Mouse (Mus musculus) heart, embryonic 15.5 days (tissue): ENCODE measurements at regions not wholly inside any gene's neighbourhood (a gene's known extent, or its start where the extent isn't known, plus 50 kb on each side); places are given as distances from the start of the nearest gene placed in this dataset.

Experiments
- ATAC-seq: fragments of 200-750 bp; cut with Nextera tagmentation; replicated peaks from 2 replicates; pipeline ENCODE4 v1.8.0; 2017; ENCODE audit warnings: low read depth, moderate TSS enrichment; ENCODE audit not compliant: insufficient number of reproducible peaks, insufficient read depth, low FRiP score
- H3K27ac ChIP-seq: fragments of 300-500 bp; sonication (generic); 2 replicates; pipeline ENCODE4 v1.5.1; 2015; ENCODE audit warnings: mild to moderate bottlenecking, inconsistent platforms
- H3K27me3 ChIP-seq: fragments of 300-500 bp; sonication (generic); 2 replicates; pipeline ENCODE4 v1.6.1; 2015; ENCODE audit warnings: inconsistent platforms
- H3K36me3 ChIP-seq: fragments of 300-500 bp; sonication (generic); 2 replicates; pipeline ENCODE4 v1.6.1; 2015; ENCODE audit warnings: mild to moderate bottlenecking, inconsistent platforms
- H3K4me1 ChIP-seq: fragments of 300-500 bp; sonication (generic); replicated peaks from 2 replicates; pipeline ENCODE4 v1.6.1; 2015; ENCODE audit warnings: inconsistent platforms
- H3K4me2 ChIP-seq: fragments of 300-500 bp; sonication (generic); 2 replicates; pipeline ENCODE4 v1.6.1; 2015; ENCODE audit warnings: inconsistent platforms, mild to moderate bottlenecking, moderate library complexity
- H3K4me3 ChIP-seq: fragments of 300-500 bp; sonication (generic); 2 replicates; pipeline ENCODE4 v1.5.1; 2015; ENCODE audit warnings: mild to moderate bottlenecking, inconsistent platforms
- H3K9ac ChIP-seq: fragments of 300-500 bp; sonication (generic); 2 replicates; pipeline ENCODE4 v1.6.1; 2015; ENCODE audit warnings: mild to moderate bottlenecking, inconsistent platforms
- H3K9me3 ChIP-seq: fragments of 300-500 bp; sonication (generic); replicated peaks from 2 replicates; pipeline ENCODE4 v1.6.1; 2016; ENCODE audit warnings: inconsistent platforms
- WGBS: fragments of 180-500 bp; shearing (Covaris S2); methylation state at CpG from one replicate; pipeline ENCODE4 v1.1.7; 2015; ENCODE audit warnings: mixed read lengths; 5-methylcytosine and 5-hydroxymethylcytosine counted together

DNA sequence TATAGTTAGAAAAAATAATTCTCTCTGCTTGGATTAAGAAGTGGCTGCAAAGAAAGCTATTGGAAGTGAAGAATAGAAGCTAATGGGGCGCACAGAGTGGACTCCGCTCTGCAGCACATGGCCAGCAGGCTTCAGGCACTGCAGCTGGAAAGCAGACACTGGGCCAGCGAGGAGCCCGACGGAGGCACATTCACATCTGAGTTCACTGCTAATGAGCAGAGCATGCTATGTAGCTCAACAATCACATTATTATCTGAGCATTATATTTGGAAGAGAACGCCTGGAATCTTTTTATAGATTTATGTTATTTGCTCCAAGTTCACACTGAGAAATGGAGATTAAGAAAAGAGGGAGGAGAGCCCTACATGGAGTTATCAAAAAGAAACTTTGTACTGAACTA lies 752.8 kb downstream of the Adgrl2 start:
- no peaks in the 10 kb centered on the region; the same call in 1 of the 2 replicates for H3K4me1 ChIP-seq
- ATAC-seq: no peak
- no peaks in the 10 kb centered on the region for H3K36me3 ChIP-seq

DNA sequence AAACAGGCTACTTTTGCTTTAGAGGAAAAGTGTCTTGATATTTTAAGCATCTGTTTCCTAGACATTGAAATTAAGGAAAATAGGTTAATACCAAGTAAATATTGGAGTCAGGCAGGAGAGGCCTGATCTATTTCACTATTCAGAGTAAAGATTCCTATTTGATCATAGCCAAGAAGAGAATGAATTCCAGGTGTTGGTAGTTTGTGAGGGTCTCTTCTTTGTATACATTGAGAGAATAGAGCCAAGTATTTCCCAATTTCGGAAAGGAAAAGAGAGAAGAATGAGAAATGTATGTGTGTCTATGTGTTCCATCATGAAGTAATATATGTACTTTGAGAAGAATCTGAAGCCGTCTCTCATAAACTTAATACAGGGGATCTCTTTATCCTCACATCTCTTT lies 756.7 kb downstream of the Adgrl2 start:
- no peak overlapping the region for H3K27ac ChIP-seq
- no peaks in the 10 kb centered on the region for H3K27me3 ChIP-seq
- no peak overlapping the region for H3K4me2 ChIP-seq
- no peaks in the 10 kb centered on the region for H3K9me3 ChIP-seq
- no peaks in the 10 kb centered on the region for H3K36me3 ChIP-seq
- H3K9ac ChIP-seq: no peak overlapping the region
- no peak overlapping the region for H3K4me3 ChIP-seq
- 91% methylated on average over 2 of the region's 2 CpGs for WGBS
- no peak for ATAC-seq
- H3K4me1 ChIP-seq: no peaks in the 10 kb centered on the region; the same call in 1 of the 2 replicates

More for the DNA sequence above, 752.8 kb downstream of the Adgrl2 start:
- H3K9ac ChIP-seq: no peak overlapping the region
- H3K4me2 ChIP-seq: no peak overlapping the region
- 64% methylated on average over 6 of the region's 6 CpGs for WGBS
- H3K27ac ChIP-seq: no peak overlapping the region
- H3K9me3 ChIP-seq: no peaks in the 10 kb centered on the region
- no peaks in the 10 kb centered on the region for H3K27me3 ChIP-seq
- no peak overlapping the region for H3K4me3 ChIP-seq

DNA sequence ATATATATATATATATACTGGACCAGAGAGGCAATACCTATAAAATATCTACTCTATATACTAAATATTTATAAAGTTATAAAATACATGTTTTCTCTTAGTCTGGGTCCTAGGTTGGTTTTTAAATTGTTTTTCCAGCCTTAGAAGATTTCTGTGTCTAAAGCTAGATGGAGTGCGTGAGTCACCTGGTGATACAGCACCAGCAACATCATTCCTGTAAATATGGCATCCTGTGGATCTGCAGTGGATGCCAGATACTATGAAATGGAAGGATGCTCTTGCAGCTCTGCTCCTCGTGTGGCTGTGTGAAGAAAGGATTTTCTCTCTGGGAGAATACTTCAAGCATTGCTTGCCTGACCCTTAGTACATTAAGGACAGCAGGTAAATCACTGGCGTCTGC lies 761.2 kb downstream of the Adgrl2 start:
- Histone ChIP-seq H3K9ac (no peak overlapping the region), H3K4me1 (peaks cover 4% of the 10 kb centered on the region; the same call in 1 of the 2 replicates), H3K4me3 (no peak overlapping the region), H3K27me3 (no peaks in the 10 kb centered on the region), H3K4me2 (no peak overlapping the region), H3K9me3 (no peaks in the 10 kb centered on the region), H3K27ac (no peak overlapping the region), H3K36me3 (no peaks in the 10 kb centered on the region)
- ATAC-seq: no peak
- WGBS: 69% methylated on average over 3 of the region's 3 CpGs

DNA sequence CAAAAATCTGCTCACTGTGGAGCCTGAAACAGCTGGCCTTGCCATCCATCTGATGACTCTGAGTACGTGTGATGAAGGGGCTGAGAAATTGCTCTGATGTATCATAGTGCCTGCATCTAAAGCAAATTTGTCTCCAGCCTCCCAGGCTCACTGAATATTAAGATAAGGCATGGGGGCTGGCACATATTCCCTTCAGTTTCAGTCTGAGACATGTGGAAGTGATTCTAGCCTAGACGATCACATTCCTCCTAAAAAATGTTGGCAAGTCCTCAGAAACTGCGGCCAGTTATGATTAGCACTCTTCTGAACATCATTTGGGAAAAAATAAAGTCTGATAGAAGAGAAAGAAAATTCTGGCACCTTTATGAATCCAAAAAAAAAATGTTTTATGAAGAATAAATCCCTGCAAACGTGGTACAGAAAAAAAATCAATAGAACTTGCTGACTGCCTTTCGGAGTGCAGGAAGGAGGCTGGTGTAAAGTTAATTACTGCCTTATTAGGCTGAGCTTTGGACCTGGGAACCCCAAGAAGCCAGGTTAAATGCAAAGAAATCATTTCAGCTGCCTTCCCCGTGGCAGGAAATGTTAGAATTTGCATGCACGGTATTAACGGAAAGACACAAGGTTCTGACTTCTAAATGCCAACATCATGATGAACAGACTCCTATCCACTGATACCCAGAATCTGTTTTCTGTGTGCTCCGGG lies 762.2 kb downstream of the Adgrl2 start:
- 53% methylated on average over 9 of the region's 9 CpGs for WGBS
- Histone ChIP-seq H3K9ac (no peak overlapping the region), H3K27me3 (no peaks in the 10 kb centered on the region), H3K4me2 (no peak overlapping the region), H3K4me1 (peaks cover 4% of the 10 kb centered on the region; the same call in 1 of the 2 replicates), H3K27ac (no peak overlapping the region), H3K36me3 (no peaks in the 10 kb centered on the region), H3K4me3 (no peak overlapping the region), H3K9me3 (no peaks in the 10 kb centered on the region)
- ATAC-seq: no peak

DNA sequence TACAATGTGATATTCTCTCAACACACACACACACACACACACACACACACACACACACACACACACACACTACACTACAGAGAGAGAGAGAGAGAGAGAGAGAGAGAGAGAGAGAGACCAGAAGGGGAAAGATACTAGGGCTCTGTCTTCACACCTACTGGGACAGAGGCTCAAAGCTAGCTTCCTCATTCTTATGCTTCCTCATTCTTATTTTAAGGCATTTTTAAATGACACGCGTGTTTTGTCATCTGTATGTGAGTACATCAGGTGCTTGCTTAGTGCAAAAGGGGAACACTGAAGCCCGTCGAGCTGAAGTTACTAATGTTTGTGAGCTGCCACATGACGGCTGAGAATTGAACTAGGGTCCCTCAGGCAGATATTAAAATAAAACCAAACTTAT lies 769.5 kb downstream of the Adgrl2 start:
- Histone ChIP-seq H3K4me3 (no peak overlapping the region), H3K4me1 (no peaks in the 10 kb centered on the region), H3K9me3 (no peaks in the 10 kb centered on the region), H3K36me3 (no peaks in the 10 kb centered on the region), H3K27me3 (no peaks in the 10 kb centered on the region), H3K27ac (no peak overlapping the region), H3K4me2 (no peak overlapping the region), H3K9ac (no peak overlapping the region)
- WGBS: 83% methylated on average over 5 of the region's 5 CpGs
- no peak for ATAC-seq

DNA sequence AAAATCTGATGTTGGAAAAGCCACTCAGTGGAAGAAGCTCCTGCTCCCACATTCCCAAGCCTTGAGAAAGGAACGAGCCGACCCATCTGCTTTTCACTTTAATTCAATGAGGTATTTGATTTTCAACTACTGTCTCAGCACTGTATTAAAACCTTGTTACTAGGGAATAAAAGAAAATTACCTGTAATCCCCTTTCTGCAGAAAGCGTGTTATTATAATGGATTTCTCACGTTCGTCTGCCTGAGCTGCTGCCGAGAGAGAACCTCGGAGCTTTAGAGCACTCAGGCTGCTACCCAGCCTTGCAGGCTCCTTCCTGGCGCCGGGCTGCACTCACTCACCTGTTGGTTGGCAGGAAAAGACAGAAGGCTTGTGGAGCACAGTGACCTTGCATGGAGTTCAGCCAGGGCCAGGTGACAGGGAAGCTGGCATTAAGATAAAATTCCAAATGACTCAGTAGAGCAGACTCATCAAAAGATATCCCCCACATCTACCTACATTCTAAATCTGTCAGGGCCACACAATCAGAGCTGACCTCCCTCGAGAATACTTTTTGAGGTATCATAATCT lies 770.2 kb downstream of the Adgrl2 start:
- Histone ChIP-seq H3K36me3 (no peaks in the 10 kb centered on the region), H3K27me3 (no peaks in the 10 kb centered on the region), H3K4me1 (no peaks in the 10 kb centered on the region), H3K9me3 (no peaks in the 10 kb centered on the region), H3K4me3 (no peak overlapping the region), H3K4me2 (no peak overlapping the region), H3K27ac (no peak overlapping the region), H3K9ac (no peak overlapping the region)
- 75% methylated on average over 10 of the region's 10 CpGs for WGBS
- no peak for ATAC-seq

DNA sequence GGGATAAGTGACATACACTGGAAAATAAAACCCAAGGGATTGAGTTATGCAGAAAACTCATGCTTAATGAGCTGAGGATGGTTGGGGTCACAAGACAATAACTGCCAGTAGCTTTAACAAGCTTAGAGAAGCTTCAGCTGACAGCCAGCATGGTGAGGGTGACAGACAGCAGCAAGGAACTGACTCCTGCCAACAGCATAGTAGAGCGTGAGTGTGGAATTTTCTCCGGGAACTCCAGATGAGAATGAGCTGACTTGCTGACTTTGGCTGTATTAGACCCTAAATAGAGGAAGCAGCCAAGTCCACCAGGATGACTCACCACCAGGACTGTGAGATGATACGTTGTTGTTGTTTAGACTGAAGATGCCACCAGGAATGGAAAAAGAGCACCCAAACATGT lies 788.2 kb downstream of the Adgrl2 start:
- ATAC-seq: 0 out of 2 replicates have a peak, but pooled peaks have one; percentile 47
- Histone ChIP-seq H3K9ac (no peak overlapping the region), H3K9me3 (no peaks in the 10 kb centered on the region), H3K36me3 (no peaks in the 10 kb centered on the region), H3K4me3 (no peak overlapping the region), H3K27ac (no peak overlapping the region), H3K4me1 (peaks cover 2% of the 10 kb centered on the region; the same call in 1 of the 2 replicates), H3K27me3 (no peaks in the 10 kb centered on the region), H3K4me2 (no peak overlapping the region)
- 22% methylated on average over 3 of the region's 3 CpGs for WGBS

DNA sequence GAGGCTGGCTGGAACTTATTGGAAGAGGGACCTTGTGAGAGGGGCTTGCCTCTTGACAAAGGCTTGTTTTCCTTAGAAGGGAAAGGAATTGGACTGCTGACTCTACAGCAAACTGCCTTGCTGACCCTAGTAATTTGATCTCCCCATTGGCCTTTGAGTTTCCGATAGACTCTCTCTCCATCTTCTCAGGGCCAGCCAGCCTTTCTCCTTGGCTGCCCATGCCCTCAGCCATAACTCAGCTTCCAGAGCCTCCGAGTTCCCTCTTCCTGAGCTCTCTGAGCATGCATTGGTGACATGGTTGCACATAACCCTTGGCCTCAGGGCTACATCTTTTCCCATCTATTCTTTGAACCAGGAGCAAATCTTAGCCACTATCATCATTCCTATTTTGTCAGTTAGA lies 803.7 kb downstream of the Adgrl2 start:
- Histone ChIP-seq H3K4me2 (no peak overlapping the region), H3K4me3 (no peak overlapping the region), H3K27ac (no peak overlapping the region), H3K9ac (no peak overlapping the region), H3K9me3 (no peaks in the 10 kb centered on the region), H3K27me3 (no peaks in the 10 kb centered on the region), H3K36me3 (no peaks in the 10 kb centered on the region), H3K4me1 (no peaks in the 10 kb centered on the region)
- WGBS: 76% methylated on average over 2 of the region's 2 CpGs
- no peak for ATAC-seq

DNA sequence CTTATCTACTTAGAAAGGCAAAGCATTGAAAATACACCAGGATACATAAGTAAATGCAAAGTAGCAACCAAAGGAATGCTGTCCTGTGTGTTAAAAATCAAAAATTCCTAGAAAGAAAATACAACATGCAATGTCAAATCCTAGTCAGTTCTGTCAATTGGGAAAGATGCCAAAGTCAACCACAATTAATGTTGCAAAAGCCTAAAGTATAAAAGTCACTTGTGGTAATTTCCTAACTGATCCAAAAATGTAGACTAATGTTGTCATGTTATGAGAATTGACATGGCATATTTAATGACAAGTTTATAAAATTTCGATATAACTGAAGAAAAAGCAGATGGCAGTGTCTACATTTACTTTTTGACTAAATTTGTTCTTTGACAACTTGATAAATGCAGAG lies 822.8 kb downstream of the Adgrl2 start:
- Histone ChIP-seq H3K27ac (no peak overlapping the region), H3K4me2 (no peak overlapping the region), H3K27me3 (no peaks in the 10 kb centered on the region), H3K9ac (no peak overlapping the region), H3K36me3 (no peaks in the 10 kb centered on the region), H3K4me3 (no peak overlapping the region), H3K9me3 (no peaks in the 10 kb centered on the region), H3K4me1 (no peaks in the 10 kb centered on the region)
- no peak for ATAC-seq
- WGBS: 75% methylated on average over 1 of the region's 1 CpGs

DNA sequence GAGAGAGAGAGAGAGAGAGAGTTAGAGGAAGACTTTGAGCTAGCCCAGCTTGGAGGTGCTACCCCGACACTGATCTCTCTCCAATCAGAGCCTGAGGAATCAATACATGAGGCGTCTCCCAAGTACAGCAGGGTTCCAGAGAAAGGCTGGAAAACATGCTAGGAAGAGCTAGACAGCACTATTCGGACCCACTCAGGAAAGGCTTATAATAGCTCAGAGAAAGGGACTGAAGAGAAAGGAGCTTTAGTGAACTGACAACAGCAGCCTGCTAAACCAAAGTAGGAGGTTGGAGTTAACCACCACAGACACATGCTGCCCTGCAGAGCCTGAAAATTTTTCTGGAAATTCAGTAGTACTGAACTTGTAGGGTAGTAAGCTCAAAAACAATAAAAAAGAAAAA lies 831.3 kb downstream of the Adgrl2 start:
- Histone ChIP-seq H3K4me2 (no peak overlapping the region), H3K4me3 (no peak overlapping the region), H3K4me1 (no peaks in the 10 kb centered on the region), H3K27ac (no peak overlapping the region), H3K36me3 (no peaks in the 10 kb centered on the region), H3K9ac (no peak overlapping the region), H3K27me3 (no peaks in the 10 kb centered on the region), H3K9me3 (no peaks in the 10 kb centered on the region; the same call in 1 of the 2 replicates)
- no peak for ATAC-seq
- WGBS: 59% methylated on average over 3 of the region's 3 CpGs

DNA sequence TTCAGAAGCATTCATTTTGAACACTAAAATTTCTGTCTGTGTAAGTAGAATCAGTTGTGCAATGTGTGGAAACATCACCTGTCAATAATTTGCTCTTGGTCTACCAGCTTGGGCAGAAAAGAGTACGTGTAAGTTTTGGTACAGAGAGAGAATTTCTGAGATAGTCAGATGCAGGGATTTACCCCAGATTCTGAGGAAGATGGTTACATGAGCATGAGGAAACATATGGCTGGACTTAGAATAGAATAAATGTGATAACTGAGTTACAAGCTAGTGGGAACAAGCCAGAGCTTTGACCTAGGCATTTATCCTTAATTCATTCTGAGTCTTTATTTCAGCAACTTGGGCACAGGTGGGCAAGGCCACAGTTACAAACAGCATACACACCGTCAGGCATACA lies 831.8 kb downstream of the Adgrl2 start:
- Histone ChIP-seq H3K27me3 (no peaks in the 10 kb centered on the region), H3K4me1 (no peaks in the 10 kb centered on the region), H3K27ac (no peak overlapping the region), H3K4me2 (no peak overlapping the region), H3K4me3 (no peak overlapping the region), H3K9me3 (no peaks in the 10 kb centered on the region; the same call in 1 of the 2 replicates), H3K9ac (no peak overlapping the region), H3K36me3 (no peaks in the 10 kb centered on the region)
- 79% methylated on average over 2 of the region's 2 CpGs for WGBS
- ATAC-seq: no peak

DNA sequence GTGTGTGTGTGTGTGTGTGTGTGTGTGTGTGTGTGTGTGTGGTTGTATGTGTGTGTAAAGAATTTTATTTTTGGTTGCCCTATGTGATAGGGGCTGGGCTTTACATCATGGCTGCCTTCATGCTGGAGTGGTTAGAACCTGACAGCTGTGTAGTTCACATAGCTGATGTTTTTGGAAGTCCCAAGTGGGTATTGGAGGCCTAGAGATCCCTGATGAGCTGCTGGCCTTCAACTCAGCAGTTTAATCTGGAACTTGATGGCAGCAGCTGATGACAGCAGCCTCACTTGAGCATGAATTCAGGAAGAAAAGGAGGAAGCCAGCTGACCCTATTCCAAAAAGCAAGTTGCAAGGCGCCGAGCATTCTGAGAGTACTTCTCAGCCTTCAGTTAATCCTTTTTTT lies 846.6 kb downstream of the Adgrl2 start:
- Histone ChIP-seq H3K9me3 (no peaks in the 10 kb centered on the region), H3K27ac (no peak overlapping the region), H3K27me3 (no peaks in the 10 kb centered on the region), H3K36me3 (no peaks in the 10 kb centered on the region), H3K4me2 (no peak overlapping the region), H3K4me1 (no peaks in the 10 kb centered on the region), H3K9ac (no peak overlapping the region), H3K4me3 (no peak overlapping the region)
- ATAC-seq: no peak
- WGBS: 35% methylated on average over 2 of the region's 2 CpGs
